Mouse (Mus musculus): ENCODE data around the gene Gm42417. TPM values are rescaled to one million over a fixed set of nuclear protein-coding genes. Genes with fewer than 3 reads are reported as not detected.

The Gm42417 gene
- polyA plus RNA-seq, 1 experiment from 2014 or later, result 0.36 TPM

Small RNAs within 50 kb of the gene (microRNA-seq; reads per million reads assigned to microRNA genes)
- gene Gm47280, result not detected

Other genes starting within 250 kb of the Gm42417 start
- gene Arid5a, start 231.7 kb downstream of the Gm42417 start, polyA plus RNA-seq (2015; fragmentation: Nextera tagmentation; extraction: Ambion mirVana), result 3.7 and 9.8 TPM in 2 replicates
- 36.0 and 36.7 TPM in 2 replicates for gene Kansl3, start 170.2 kb downstream of the Gm42417 start, polyA plus RNA-seq (2015; fragmentation: Nextera tagmentation; extraction: Ambion mirVana)
- gene Fer1l5, start 167.1 kb downstream of the Gm42417 start, polyA plus RNA-seq (2015; fragmentation: Nextera tagmentation; extraction: Ambion mirVana), result 1.8 and 2.0 TPM in 2 replicates
- gene Lman2l, start 94.2 kb downstream of the Gm42417 start, polyA plus RNA-seq (2015; fragmentation: Nextera tagmentation; extraction: Ambion mirVana), result 69.4 and 73.6 TPM in 2 replicates
- gene Cnnm4, start 67.8 kb downstream of the Gm42417 start, polyA plus RNA-seq (2015; fragmentation: Nextera tagmentation; extraction: Ambion mirVana), result 10.6 and 15.0 TPM in 2 replicates
- gene Cnnm3, start 27.6 kb downstream of the Gm42417 start, polyA plus RNA-seq (2015; fragmentation: Nextera tagmentation; extraction: Ambion mirVana), result 3.1 and 4.5 TPM in 2 replicates
- gene Ankrd23, start 2.5 kb downstream of the Gm42417 start, polyA plus RNA-seq (2015; fragmentation: Nextera tagmentation; extraction: Ambion mirVana), result 21.6 and 21.8 TPM in 2 replicates
- 29.4 and 33.0 TPM in 2 replicates for gene Ankrd39, start 8.0 kb upstream of the Gm42417 start, polyA plus RNA-seq (2015; fragmentation: Nextera tagmentation; extraction: Ambion mirVana)
- gene Sema4c, start 18.9 kb upstream of the Gm42417 start, polyA plus RNA-seq (2015; fragmentation: Nextera tagmentation; extraction: Ambion mirVana), result 20.5 and 20.8 TPM in 2 replicates
- 0.27 and 0.51 TPM in 2 replicates for gene Fam178b, start 143.8 kb upstream of the Gm42417 start, polyA plus RNA-seq (2015; fragmentation: Nextera tagmentation; extraction: Ambion mirVana)
- 808 and 899 TPM in 2 replicates for gene Cox5b, start 152.0 kb upstream of the Gm42417 start, polyA plus RNA-seq (2015; fragmentation: Nextera tagmentation; extraction: Ambion mirVana)
- 0.32 and 0.74 TPM in 2 replicates for gene 4933424G06Rik, start 170.7 kb upstream of the Gm42417 start, polyA plus RNA-seq (2015; fragmentation: Nextera tagmentation; extraction: Ambion mirVana)
- 122 TPM in 2 replicates for gene Actr1b, start 175.0 kb upstream of the Gm42417 start, polyA plus RNA-seq (2015; fragmentation: Nextera tagmentation; extraction: Ambion mirVana)
- gene Zap70, start 222.4 kb upstream of the Gm42417 start, polyA plus RNA-seq (2015; fragmentation: Nextera tagmentation; extraction: Ambion mirVana), result 1.2 and 5.1 TPM in 2 replicates